Mouse (Mus musculus) lung, adult 2 months (tissue): ENCODE results near the gene Tspan3.

ENCODE experiments used
- CTCF ChIP-seq: fragments of 200-500 bp; IDR thresholded peaks from 2 replicates; pipeline ENCODE4 v1.5.1; 2011; ENCODE audit warnings: mild to moderate bottlenecking, low read length, control low read depth; ENCODE audit not compliant: insufficient read depth
- POLR2A ChIP-seq: fragments of 200-500 bp; IDR thresholded peaks from 2 replicates; pipeline ENCODE4 v1.6.1; 2011; ENCODE audit warnings: low read depth, mild to moderate bottlenecking, control low read depth, low read length, borderline replicate concordance; ENCODE audit errors: extremely low read depth

- TF ChIP-seq CTCF = no peak
- peak; percentile 34; the same call in 1 of the 2 replicates for TF ChIP-seq POLR2A
These were observed 75.3 kb downstream of the Tspan3 start, which contains the start of gene Pstpip1 for GRCm38 (mm10) chr9:56089778-56090520.
